ENCODE assay signal across 15 mouse cellular contexts in genomic region chr15:88196539-88196938, GRCm38 (mm10).
"Had no signal": no experiment of that assay in that cellular context is flagged by ENCODE, and none has a peak within 500 bp of the region (broad histone marks: within the 10 kb centered on the region; RNA-seq: fewer than 3 reads in every experiment).

No protein-coding gene starts in this region.

- H3K27ac ChIP-seq: kidney, embryonic 15.5 days; limb, embryonic 13.5 days; liver, embryonic 14.5 days; midbrain, embryonic 12.5 days; neural tube, embryonic 13.5 days had no signal

- DNase-seq: kidney, adult 2 months; kidney, postnatal 14 days; layer of hippocampus, postnatal 36 days; lung, adult 18-20 months; retina, postnatal 1 day; spleen, adult 18-20 months; thymus, adult 2 months; thymus, postnatal 25 days had no signal

- H3K4me3 ChIP-seq: kidney, embryonic 15.5 days; limb, embryonic 13.5 days; midbrain, embryonic 12.5 days; neural tube, embryonic 13.5 days had no signal

- ATAC-seq: intestine, embryonic 16.5 days; midbrain, embryonic 16.5 days had no signal
